Mouse (Mus musculus) ES-E14 (cell line): Measurements from ENCODE around the gene Eepd1. TPM values are rescaled to one million over a fixed set of nuclear protein-coding genes. Genes with fewer than 3 reads are reported as not detected.

Experiments used
- DNase-seq: peaks from one replicate; pipeline ENCODE4 v3.0.0-alpha.2; 2013; ENCODE audit warnings: low read depth, low spot score
- H3K27ac ChIP-seq: 2 replicates; pipeline ENCODE4 v1.5.1; 2012; ENCODE audit warnings: low read depth, mild to moderate bottlenecking, low read length, moderate library complexity, mixed read lengths; ENCODE audit not compliant: poor library complexity, insufficient read depth, severe bottlenecking
- H3K36me3 ChIP-seq: 2 replicates; pipeline ENCODE4 v1.6.1; 2012; ENCODE audit warnings: mild to moderate bottlenecking, low read length, moderate library complexity, mixed read lengths; ENCODE audit not compliant: control insufficient read depth, poor library complexity, insufficient read depth, severe bottlenecking
- H3K4me1 ChIP-seq, 2 experiments: fragments of 150-350 bp in 1 of 2; sonication (generic) in 1 of 2; 2 replicates each; pipeline ENCODE4 v1.6.1; 2012; ENCODE audit warnings: low read length in 2 of 2, mild to moderate bottlenecking in 1 of 2, mixed read lengths in 1 of 2; ENCODE audit not compliant: control insufficient read depth in 2 of 2, insufficient read depth in 2 of 2, poor library complexity in 1 of 2
- H3K4me3 ChIP-seq, 2 experiments: fragments of 150-350 bp in 1 of 2; sonication (generic) in 1 of 2; 2 replicates each; pipeline ENCODE4 v1.5.1; 2012; ENCODE audit warnings: low read length in 2 of 2, low read depth in 1 of 2, mild to moderate bottlenecking in 1 of 2, mixed read lengths in 1 of 2; ENCODE audit not compliant: insufficient read depth in 1 of 2, poor library complexity in 1 of 2, severe bottlenecking in 1 of 2
- H3K9ac ChIP-seq: 2 replicates; pipeline ENCODE4 v1.6.1; 2012; ENCODE audit warnings: low read depth, mild to moderate bottlenecking, low read length, mixed read lengths; ENCODE audit not compliant: poor library complexity, insufficient read depth, severe bottlenecking
- H3K9me3 ChIP-seq: fragments of 150-350 bp; sonication (generic); 2 replicates; pipeline ENCODE4 v1.6.1; 2012; ENCODE audit warnings: low read depth, mild to moderate bottlenecking, low read length; ENCODE audit not compliant: control insufficient read depth, insufficient read depth
- CHD2 ChIP-seq: IDR thresholded peaks from 2 replicates; pipeline ENCODE4 v1.6.1; 2014; ENCODE audit warnings: mild to moderate bottlenecking, low read depth, low read length, inconsistent platforms
- HCFC1 ChIP-seq: IDR thresholded peaks from 2 replicates; pipeline ENCODE4 v1.6.1; 2012; ENCODE audit warnings: low read length, inconsistent platforms, borderline replicate concordance; ENCODE audit not compliant: insufficient read depth
- MAFK ChIP-seq: IDR thresholded peaks from 2 replicates; pipeline ENCODE4 v1.6.1; 2014; ENCODE audit warnings: mild to moderate bottlenecking, low read depth, low read length, inconsistent platforms; ENCODE audit not compliant: insufficient read depth
- ZC3H11A ChIP-seq: IDR thresholded peaks from 2 replicates; pipeline ENCODE4 v1.6.1; 2012; ENCODE audit warnings: low read depth, mild to moderate bottlenecking, inconsistent platforms, low read length, borderline replicate concordance
- ZNF384 ChIP-seq: IDR thresholded peaks from 2 replicates; pipeline ENCODE4 v1.6.1; 2012; ENCODE audit warnings: low read depth, low read length, inconsistent platforms
- in situ Hi-C, 2 experiments: fragments of 600-800 bp; cut with MboI; formaldehyde crosslinking; loops; one replicate each; pipeline ENCODE4 v1.15.1; 2025; ENCODE audit warnings: low sequenced_read_pairs in 2 of 2, inconsistent platforms in 1 of 2; ENCODE audit not compliant: unreplicated experiment in 2 of 2
- total RNA-seq: library from RNA; depleted of rRNA; stranded (reverse); fragments of 300-350 nt; gene quantifications from 2 replicates; pipeline ENCODE4 v1.2.3, GENCODE M21; 2012

The Eepd1 gene
- total RNA-seq, 1 experiment, result 3.5 TPM

DNA sequence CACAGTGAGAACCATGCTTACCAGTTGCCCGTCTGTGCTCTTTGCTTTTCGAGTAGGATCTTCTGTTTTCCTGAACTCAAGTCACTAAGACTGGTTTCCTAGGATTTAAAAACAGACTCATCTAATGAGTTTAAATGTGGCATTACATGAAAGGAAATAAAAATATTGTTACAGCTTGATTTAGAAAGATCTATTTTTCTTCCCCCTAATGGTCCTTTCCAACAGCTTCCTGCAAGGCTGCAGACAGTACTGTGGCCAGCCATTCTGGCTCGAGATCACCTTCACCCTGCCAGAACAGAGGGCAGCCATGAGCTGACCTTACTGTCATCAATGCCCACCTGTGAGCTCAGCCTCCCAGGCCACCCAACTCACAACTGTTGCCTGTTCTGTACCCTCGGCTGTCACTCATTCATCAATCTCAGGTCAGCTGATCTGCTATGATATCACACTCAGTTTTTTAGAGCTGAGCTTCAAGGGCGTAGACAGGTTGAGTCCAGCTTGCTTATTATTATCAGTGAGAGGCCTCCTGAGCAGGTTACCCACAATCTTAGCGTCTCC lies 73.0 kb downstream of the Eepd1 start:
- no peak overlapping the region for H3K27ac ChIP-seq
- DNase-seq, result no peak
- in situ Hi-C loops, result no loop called here
- H3K9me3 ChIP-seq, result no peaks in the 10 kb centered on the region
- H3K36me3 ChIP-seq, result no peaks in the 10 kb centered on the region
- H3K4me1 ChIP-seq, result no peaks in the 10 kb centered on the region
- no peak overlapping the region for H3K9ac ChIP-seq
- TF ChIP-seq MAFK, result no peak
- no peak for TF ChIP-seq HCFC1
- TF ChIP-seq ZNF384, result no peak
- no peak for TF ChIP-seq CHD2
- TF ChIP-seq ZC3H11A, result no peak
- H3K4me3 ChIP-seq, result no peak overlapping the region

DNA sequence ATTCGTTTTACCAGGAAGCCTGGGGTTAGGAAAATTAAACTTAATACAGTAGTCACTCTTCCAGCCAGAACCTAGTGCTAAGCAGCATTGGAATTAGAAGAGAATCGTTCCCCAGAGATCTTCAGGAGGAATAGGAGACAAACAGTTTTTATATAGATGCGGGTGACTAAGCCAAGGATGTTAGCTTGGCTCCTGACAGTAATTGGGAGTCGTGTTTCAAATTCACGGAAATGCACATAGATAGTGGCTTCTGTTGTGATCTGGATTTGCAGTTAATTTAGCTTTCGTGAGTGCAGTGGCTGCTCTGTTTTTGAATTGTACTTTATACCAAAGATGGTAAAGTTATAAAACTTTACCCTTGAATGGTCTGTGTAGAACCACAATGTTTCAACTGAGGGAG lies 73.9 kb downstream of the Eepd1 start:
- Histone ChIP-seq H3K4me3 (no peak overlapping the region), H3K9ac (no peak overlapping the region), H3K4me1 (no peaks in the 10 kb centered on the region), H3K27ac (no peak overlapping the region), H3K36me3 (no peaks in the 10 kb centered on the region), H3K9me3 (no peaks in the 10 kb centered on the region)
- DNase-seq, result no peak
- no peak for TF ChIP-seq CHD2
- TF ChIP-seq ZNF384, result no peak
- no peak for TF ChIP-seq HCFC1
- no peak for TF ChIP-seq ZC3H11A
- TF ChIP-seq MAFK, result no peak
- in situ Hi-C loops, result no loop called here

DNA sequence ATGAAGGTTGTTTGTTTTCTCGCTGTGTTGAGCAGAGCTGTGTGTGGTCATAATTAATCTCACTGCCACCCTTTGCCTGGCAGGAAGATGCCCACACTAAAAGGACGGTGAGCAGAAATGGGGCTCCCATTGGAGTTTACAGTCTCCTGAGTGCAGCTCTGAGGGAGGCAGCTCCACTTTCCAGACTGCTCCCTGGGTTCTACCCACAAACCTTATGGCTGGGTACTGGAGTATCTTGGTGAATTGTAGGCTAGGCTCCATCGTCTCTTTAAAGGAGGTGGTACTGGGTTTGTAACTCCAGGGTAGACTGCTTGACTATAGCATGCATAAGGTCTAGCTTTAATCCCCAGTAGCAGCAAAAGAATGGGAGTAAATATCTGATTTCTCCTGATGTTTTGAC lies 74.7 kb downstream of the Eepd1 start:
- in situ Hi-C loops, result no loop called here
- Histone ChIP-seq H3K36me3 (no peaks in the 10 kb centered on the region), H3K4me1 (no peaks in the 10 kb centered on the region), H3K27ac (no peak overlapping the region), H3K4me3 (no peak overlapping the region), H3K9me3 (no peaks in the 10 kb centered on the region), H3K9ac (no peak overlapping the region)
- TF ChIP-seq ZNF384, result no peak
- TF ChIP-seq CHD2, result no peak
- no peak for TF ChIP-seq HCFC1
- TF ChIP-seq MAFK, result no peak
- TF ChIP-seq ZC3H11A, result no peak
- no peak for DNase-seq

DNA sequence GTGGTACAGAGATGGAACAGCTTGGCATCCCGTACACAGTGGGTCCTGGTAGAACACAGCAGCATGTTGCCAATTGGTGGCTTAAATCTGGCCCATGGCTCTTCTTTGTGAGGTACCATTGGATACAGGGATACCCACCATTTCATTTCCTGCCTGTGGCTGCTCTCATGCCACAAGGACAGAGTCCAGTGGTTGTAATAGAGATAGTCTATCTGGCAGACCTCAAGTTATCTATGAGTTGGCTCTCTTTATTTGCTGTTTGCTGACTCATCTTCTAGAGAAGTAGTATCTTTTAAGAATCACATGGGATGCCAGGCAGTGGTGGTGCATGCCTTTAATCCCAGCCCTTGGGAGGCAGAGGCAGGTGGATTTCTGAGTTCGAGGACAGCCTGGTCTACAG lies 76.0 kb downstream of the Eepd1 start:
- Histone ChIP-seq H3K4me1 (no peaks in the 10 kb centered on the region), H3K9me3 (no peaks in the 10 kb centered on the region), H3K9ac (no peak overlapping the region), H3K4me3 (no peak overlapping the region), H3K36me3 (no peaks in the 10 kb centered on the region), H3K27ac (no peak overlapping the region)
- in situ Hi-C loops, result no loop called here
- TF ChIP-seq ZNF384 (no peak), CHD2 (no peak), MAFK (no peak), ZC3H11A (no peak), HCFC1 (no peak)
- no peak for DNase-seq

DNA sequence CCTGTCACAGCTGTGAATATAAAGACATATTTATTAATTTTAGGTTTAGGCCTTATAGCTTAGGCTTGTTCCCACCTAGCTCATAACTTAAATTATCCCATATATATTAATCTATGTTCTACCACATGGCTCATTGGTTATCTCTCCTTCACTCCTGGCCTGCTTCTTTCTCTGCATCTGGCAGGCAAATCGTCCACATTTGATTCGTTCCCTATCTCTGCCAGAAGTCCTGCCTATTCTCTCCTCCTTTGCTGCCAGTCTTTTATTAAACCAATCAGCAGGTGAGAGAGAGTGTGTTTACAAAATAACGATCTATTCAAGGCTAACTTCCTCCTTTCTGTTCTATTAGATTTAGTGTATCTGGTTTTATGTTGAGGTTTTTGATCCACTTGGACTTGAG lies 77.5 kb downstream of the Eepd1 start:
- Histone ChIP-seq H3K36me3 (no peaks in the 10 kb centered on the region), H3K4me1 (peaks cover 0 to 3% of the 10 kb centered on the region in 2 experiments; a peak in 2 of 4 replicates), H3K9ac (no peak overlapping the region), H3K9me3 (no peaks in the 10 kb centered on the region), H3K4me3 (no peak overlapping the region), H3K27ac (no peak overlapping the region)
- in situ Hi-C loops, result no loop called here
- DNase-seq, result no peak
- no peak for TF ChIP-seq MAFK
- TF ChIP-seq CHD2, result no peak
- no peak for TF ChIP-seq ZC3H11A
- TF ChIP-seq ZNF384, result no peak
